Mouse (Mus musculus) adrenal gland (tissue): Measurements from ENCODE around the gene Mtmr4.

Experiments
- intact Hi-C: fragments of 180-260 bp; cut with DNase I; formaldehyde crosslinking; loops from one replicate; pipeline ENCODE4 v1.15.1; 2025

The Mtmr4 gene

DNA sequence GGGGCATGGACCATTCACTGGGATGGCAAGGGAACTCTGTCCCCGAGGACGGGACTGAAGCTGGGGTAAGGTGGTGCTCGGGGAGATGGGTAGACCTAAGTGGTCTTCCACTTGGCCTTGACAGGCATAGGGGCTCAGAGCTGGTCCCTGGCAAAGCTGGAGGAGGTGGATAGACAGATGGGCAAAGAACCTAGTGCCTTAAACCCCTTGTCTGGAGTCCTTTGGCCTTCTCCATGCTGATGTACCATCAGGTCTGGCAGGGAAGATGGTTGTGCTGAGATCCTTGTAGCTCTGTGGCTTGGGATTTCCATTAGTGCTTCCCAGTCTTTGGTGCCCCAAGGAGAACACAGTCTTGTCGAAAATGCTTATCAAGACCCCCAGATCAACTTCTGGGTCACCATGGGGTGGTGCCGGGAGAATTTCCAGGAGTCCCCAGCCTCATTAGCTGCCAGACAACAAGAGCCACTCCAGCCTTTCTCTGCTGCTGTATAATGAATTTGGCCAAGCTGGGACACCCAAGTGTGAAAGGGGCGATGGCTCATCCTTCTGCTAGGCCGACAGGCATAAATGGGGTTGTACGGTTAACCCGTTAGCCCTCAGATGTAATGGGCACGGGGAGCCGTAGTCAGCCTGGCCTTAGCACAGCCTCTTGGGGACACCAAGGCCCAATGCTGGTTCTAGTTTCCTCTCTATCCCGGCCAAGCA, 10.6 kb upstream of the Mtmr4 start:
- intact Hi-C loops: no loop called here

DNA sequence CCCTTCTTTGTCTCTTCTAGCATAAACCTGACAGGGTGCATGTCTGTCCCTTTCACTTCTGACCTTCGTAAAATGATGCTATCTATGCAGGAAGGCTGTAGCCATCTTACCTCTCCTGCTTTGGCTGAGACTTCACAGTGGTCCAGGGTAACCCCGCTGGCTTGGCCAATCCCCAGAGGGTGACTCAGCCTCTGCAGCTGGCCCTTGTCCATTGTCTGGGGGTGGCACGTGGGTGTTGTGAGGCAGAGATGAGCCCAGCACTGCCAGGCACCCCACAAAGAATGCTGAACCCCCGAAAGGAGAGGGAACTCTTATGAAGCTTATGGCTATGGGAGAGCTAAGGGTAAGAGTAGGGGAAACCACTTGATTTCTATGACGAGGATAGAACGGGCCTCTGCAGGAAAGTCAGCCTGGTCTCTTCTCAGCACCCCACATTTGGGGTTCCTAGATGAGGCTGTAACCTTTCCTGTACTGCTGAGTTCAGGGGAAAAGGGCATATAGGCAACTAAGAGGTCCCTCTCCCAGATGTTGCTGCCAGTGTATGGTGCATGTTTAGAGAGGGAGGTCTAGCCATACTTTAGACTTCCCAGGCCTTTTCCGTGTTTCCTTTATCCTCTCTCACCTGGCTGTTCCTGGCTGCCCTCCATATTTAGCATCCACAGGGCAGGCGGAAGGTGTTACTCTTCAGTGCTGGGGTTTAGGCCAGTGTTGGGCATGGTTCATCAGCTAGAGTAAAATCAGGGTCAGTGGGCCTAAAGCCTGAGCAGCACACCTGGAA, 9.8 kb upstream of the Mtmr4 start:
- intact Hi-C loops: no loop called here

DNA sequence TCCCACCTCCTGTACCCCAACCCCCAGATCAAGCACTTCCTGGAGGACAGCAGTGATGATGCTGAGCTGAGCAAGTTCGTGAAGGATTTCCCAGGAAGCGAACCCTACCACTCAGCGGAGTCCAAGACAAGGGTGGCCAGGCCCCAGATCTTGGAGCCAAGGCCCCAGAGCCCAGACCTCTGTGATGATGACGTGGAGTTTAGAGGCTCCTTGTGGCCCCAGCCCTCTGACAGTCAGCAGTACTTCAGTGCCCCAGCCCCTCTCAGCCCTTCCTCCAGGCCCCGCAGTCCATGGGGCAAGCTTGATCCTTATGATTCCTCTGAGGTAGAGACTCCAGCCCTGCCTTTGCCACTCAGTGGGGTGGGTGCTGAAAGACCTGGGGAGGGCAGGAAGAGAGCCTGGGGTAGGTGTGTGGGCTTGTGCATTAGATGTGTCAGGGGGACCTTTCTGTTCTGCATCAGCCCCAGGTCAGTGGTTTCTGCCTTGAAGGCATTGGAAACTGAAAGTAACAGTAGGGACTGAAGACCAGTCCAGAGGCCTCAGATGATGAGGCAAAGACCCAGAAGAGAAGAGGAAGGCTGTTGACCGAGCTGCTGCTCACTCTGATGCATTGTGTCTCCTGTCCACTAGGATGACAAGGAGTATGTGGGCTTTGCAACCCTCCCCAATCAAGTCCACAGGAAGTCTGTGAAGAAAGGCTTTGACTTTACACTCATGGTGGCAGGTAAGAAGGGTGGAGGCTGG, 8.5 kb upstream of the Mtmr4 start:
- intact Hi-C loops: no loop called here

DNA sequence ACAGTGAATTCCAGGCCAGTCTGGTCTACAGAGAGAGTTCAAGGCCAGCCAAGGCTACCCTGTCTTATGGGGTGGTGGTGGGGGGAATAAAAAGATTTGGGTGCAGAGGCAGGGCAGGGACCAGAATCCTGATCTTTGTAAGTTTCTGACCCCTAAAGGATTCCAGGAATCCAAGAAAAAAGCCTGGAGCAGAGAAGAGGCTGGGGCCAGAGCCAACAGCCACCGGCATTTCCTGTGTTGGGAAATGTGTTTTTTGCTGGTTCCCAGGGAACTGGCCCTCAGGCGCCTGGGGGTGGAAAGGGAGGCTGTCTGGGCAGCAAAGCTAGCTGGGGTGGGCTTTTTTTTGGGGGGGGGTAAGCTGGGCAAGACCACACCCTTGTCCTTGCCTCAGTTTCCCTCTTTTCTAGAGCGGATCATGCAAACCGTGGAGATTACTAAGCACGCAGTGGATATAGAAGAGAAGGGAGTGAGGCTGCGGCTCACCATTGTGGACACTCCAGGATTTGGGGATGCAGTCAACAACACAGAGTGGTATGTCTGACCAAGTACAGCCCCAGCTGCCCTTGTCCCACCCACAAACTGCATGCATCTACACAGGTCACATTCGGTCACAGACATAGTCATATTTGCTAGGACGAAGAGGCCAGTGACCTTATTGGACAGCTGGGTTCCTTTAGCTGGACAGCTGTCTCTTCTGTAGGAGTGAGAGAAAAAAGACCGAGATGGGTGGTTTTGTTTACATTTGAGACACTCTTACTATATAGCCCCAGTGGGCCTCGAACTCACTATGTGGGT, 7.1 kb upstream of the Mtmr4 start:
- intact Hi-C loops: no loop called here

DNA sequence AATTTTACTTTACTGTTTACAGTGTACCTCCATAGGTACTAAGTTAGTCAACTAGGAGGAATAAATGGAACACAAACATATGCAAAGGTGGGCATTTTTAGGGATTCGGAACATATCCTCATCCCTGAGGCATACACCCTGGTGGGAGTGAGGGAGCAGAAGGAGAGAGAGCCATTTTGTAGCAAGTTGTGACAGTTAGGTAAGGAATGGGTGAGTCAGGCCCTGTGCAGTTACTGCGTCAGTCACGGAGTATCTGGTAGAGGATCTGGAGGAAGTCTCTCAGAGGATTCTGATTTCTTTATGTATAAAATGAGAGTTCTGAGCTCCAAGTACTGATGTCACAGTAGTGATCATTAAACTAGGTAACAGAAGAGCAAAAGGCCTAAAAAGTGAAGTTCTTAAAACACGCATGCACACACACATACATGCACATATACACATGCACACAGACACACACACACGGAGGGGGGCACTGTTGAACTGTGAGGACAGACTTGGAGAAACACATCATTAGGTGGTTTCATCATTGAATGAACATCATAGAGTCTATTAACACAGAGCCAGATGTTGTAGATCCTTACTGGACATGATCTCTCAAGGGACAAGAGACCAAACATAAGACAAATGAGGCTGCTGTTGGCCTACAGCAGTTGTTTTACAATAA, 4.6 kb upstream of the Mtmr4 start:
- intact Hi-C loops: no loop called here

DNA sequence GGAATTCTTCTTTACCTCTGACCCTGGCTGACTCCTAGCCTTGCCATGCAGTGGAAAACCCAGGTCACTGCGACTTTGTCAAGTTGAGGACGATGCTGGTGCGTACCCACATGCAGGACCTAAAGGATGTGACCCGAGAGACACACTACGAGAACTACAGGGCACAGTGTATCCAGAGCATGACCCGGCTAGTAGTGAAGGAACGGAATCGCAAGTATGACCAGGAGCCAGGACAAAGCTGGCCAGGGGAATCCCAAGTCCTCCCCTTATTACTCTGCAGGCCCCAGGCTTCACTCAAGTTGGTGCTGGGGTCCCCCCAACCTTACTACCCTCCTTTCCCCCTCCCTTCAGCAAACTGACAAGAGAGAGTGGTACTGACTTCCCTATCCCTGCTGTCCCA, 2.4 kb upstream of the Mtmr4 start:
- intact Hi-C loops: no loop called here

DNA sequence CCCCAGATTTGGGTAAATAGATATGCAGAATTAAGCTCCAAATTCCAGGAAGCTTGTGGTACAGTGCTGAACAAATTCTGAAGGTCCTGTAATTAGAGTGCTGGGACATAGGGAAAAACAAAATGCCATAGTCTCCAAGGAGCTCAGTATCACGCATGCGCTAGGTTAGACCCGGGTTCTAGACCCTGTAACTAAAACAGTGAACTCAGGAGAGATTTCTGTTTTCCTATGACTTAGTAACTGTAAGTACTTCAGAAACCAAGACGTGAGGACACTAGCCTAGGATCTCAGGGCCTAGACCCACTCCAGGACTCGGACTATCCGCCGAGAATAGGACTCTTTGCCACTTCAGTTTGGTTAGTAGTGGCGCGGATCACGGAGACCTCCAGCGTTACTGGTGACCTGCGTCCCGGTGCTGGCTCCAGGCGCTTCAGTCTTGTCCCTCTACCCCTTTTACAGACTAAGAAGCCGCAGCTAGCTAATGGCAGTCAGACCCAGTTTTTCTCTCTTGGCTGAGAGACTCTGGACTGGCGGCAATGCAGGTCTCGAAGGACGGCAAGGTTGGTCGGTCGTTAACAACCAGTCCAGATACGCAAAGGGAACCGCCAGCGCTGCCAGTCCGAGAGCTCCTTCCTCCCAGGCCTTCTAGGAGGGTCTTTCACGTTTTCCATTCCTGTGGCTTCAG, 979 bp upstream of the Mtmr4 start:
- intact Hi-C loops: no loop called here

DNA sequence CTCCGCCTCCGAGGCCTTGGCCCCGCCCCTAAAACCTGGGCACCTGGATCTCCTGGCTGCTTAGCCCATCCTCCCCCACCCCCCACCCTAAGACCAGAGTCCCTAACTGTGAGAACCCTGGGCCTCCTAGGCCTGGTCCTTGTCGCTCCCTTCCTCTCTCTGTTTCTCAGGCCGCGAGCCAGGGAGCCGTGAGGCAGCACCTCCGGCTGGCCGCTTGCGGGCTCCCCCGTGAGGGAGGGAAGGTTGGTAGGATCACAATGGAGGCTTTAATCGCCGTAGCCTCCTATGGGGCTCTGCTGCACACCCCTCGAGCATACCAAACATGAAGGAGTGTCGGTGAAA, 363 bp downstream of the Mtmr4 start:
- intact Hi-C loops: no loop called here

DNA sequence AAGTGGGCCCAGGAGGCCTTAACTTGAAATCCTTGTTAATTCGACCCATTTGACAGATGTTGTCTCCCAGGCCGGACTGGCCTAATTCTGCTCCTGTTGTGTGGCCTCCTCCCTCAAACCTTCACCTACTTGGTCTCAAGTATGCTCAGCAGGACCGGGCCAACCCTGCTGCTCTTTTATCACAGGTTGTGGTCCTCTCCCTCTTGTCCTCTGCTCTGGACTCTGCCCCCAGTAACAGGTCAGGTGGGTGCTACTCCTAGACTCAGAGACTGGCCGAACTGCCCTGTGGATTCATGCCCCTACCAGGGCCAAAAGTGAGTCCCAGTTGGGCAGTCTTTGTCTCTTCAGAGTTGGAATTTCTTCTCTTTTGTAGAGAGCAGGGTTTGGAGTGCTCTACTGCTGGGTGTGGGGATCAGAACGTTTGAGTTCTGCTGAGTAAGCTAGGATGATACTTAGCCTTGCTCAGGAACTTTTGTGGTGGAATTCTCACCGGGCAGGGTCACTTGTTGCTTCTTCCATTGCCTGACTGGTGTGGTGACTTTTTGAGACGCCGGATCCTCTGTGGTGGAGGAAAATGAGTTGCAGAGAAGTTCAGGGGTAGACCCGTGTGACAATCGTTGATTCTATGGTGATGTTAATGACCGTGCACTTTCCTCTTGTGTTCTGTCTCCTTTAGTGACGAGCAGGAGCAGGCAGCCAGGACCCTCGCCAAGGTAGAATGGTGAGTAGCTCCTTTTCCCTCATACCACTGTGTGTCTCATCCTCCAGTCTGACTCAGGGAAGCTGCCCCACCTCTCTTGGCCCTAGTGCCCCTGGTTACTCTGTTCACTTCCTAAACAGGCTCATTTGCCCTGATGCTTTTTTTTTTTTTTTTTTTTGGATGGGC, 994 bp downstream of the Mtmr4 start:
- intact Hi-C loops: no loop called here

DNA sequence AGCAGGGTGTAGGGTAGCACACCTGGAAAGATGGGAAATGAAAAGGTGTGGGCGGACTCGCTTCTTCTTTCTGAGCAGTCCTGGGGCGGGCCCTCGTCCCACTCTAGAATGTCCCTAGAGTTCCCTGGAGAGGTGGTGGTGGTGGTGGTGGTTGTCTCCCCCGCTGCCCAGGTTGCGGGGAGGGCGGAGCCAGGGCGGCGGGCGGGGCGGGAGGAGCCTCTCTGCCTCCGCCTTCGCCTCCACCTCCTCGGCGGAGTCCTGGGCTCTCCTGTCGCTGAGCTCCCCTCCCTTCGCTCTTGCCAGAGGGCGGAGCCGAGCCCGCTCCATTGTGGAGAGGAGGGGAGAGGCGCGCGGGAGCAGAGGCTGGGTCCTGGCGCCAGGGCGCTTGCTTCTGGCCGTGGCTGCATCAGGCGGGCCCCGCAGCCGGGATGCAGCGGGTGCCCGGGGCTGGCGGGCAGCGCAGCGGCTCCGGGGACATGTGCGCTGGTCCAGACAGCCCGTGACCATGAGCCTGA, 3.4 kb downstream of the Mtmr4 start:
- intact Hi-C loops: no loop called here

DNA sequence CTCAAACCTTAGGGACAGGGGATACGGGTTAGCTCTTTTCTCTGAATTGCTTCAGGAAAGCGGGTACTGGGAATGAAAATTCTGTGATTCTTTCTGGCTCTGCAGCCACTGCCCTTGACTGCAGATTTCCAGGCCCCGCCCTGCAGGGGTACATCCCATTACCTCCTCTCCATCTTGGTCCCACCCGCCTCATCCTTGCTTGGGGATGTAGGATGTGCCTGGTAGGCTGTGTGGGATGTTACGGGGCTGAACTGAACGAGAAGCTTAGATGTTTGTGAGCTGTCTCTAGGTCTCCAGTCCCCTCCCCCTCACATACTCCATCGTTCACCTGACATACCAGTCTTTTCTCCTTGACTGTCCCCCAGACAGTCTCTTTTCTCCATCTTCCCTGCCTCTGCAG, 4.0 kb downstream of the Mtmr4 start:
- intact Hi-C loops: no loop called here

DNA sequence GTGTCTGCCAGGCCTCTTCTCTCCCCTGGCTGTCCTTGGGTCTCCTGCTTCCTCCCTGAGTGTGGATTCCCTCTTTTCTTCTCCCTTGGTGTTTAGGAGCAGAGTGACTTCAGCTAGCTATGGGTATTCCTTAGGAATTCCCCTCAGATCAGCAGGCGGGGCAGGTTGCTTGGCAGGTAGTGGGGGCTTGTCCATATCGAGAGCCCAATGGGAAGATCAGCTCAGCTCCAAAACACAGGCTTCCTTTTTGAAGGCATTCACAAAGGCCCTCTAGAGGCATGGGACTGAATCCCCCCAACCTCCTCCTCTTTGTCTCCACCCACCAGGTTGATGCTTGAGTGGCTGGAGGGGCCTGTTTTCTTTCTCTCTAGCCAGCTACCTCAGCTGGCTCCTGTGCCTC, 4.5 kb downstream of the Mtmr4 start:
- intact Hi-C loops: no loop called here

DNA sequence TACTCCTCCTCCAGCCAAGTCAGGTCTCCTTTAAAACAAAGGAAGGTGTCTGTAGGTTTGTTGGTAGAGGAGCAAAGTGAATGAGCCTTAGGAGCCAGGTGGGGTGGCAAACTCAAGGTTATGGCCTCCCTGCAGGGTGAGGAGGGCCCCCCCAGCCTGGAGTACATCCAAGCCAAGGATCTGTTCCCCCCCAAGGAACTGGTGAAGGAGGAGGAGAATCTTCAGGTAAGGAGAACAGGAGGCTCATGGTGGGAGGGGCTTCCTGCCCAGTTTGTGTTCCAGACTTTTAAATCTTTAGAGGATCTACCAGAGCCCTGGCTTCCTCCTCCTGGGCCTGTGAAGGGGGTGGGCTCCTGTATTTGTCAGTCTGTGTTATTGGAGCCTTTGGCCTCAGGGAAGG, 5.1 kb downstream of the Mtmr4 start:
- intact Hi-C loops: no loop called here

DNA sequence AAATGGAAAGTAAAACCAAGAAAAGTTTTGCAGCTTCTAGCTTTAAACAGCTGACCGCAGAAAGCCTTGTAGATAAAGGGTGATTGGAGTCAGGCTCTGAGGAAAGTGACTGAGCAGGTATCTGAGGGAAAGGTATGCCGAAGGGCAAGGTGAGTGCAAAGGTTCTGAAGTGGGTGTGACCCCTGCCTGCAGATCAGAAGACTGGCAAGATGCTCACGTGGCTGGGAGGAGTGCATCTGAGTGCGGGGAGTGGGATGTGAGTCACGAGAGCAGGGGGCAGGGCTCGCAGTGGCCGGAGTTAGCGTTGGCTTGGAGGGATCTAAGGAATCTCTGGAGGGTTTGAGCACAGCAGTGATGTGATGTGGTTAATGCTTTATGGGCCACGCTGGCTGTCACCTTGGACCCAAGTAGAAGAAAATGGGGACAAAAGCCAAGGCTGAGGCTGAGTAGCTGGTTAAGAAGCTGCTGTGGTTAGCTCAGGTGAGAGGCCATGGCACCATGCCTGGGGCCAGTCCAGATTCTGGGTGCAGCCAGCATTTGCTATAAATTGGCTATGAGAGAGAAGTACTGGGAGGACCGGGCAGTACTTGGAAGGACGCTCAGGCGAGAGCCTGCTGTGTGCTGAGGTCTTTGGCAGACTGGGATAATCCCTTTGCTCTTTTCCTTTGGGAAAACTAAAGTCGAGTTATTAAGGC, 7.6 kb downstream of the Mtmr4 start:
- intact Hi-C loops: no loop called here

DNA sequence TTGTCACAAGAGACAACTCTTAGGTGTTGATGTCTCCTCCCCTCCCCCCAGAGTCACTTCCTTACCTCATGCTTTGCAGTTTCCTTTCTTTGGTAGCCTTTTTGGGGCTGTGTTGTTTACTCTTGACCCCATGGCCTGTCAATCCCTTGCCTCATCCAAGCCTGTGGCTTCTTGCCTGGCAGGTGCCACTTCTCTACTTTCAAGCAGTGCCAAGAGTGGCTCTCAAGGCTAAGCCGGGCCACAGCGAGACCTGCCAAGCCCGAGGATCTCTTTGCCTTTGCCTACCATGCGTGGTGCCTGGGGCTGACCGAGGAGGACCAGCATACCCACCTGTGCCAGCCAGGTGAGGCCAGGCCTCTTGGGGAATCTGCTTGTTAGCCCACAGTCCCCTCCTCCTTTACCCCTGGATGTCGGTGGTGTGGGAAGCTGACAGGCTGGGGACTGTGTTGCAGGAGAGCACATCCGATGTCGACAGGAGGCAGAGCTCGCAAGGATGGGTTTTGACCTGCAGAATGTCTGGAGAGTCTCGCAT, 8.4 kb downstream of the Mtmr4 start:
- intact Hi-C loops: no loop called here

DNA sequence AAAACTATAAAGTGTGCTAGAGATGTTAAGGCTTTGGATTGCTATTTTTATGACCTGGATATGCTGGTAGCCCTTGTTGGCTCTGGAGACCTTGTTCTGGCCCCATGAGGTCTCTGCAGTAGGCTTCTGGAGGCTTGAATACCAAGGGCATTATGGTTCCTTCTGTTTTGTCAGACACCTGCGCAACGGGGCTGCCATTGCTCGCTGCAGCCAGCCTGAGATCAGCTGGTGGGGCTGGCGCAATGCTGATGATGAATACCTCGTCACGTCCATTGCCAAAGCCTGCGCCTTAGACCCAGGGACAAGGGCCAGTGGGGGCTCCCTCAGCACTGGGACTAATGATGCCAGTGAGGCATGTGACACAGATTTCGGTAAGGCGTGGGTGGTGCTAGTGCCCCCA, 10.3 kb downstream of the Mtmr4 start:
- intact Hi-C loops: no loop called here

DNA sequence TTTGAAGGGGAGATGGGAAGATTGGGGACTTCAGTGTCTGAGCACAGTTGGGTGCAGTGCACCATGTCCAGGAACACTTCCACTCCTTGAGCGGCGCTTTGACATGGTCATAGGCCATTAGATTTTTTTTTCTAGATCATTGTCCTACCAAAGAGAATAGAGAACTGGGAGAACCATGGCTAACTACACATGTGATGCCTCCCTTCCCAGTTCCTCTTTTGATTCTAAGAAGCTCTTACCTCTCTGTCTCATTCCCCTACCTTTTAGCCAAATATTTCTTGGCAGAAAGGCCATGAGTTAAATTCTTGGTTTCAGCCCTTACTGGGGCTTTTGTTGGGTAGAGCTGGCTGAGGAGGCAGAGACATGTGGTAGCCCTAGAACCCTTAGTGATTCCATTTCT, 11.6 kb downstream of the Mtmr4 start:
- intact Hi-C loops: no loop called here

DNA sequence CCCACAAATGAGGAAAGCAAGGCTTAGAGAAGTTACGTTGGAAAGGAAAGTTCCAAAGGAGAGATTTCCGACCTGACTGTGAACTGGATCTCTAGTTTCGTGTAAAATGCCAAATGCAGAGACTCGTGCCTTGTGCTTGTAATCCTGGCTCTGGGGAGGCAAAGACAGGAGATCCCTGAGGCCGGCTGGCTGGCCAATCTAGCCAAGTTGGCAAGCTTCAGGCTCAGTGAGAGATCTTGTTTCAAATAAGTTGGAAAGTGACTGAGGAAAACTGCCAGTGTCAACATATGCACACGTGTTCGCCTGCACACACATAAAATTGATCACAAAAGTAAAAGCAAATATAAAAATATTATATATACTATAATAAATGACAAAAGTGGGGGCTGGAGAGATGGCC, 17.3 kb downstream of the Mtmr4 start:
- intact Hi-C loops: no loop called here
